Mouse (Mus musculus) MEL (cell line): ENCODE measurements around the gene Sqor.

Experiments used
- CHD1 ChIP-seq: IDR thresholded peaks from 2 replicates; pipeline ENCODE4 v1.6.1; 2012; ENCODE audit warnings: low read depth, mild to moderate bottlenecking, inconsistent platforms, low read length, improper control_type of control experiment
- CTCF ChIP-seq, 3 experiments: IDR thresholded peaks in 2 of 3; conservative IDR thresholded peaks in 1 of 3; 2 replicates each; pipeline ENCODE4 v1.5.1; 2011 to 2012; ENCODE audit warnings: low read length in 3 of 3, low read depth in 2 of 3, mild to moderate bottlenecking in 2 of 3, improper control_type of control experiment in 1 of 3, inconsistent platforms in 1 of 3, mixed read lengths in 1 of 3, moderate library complexity in 1 of 3; ENCODE audit not compliant: control insufficient read depth in 1 of 3, insufficient read depth in 1 of 3, poor library complexity in 1 of 3, severe bottlenecking in 1 of 3
- E2F4 ChIP-seq: IDR thresholded peaks from 2 replicates; pipeline ENCODE4 v1.6.1; 2011; ENCODE audit warnings: low read depth, low read length, improper control_type of control experiment, borderline replicate concordance
- ETS1 ChIP-seq: IDR thresholded peaks from 2 replicates; pipeline ENCODE4 v1.6.1; 2012; ENCODE audit warnings: low read depth, mild to moderate bottlenecking, inconsistent platforms, low read length, improper control_type of control experiment, moderate library complexity
- GATA1 ChIP-seq: IDR thresholded peaks from 2 replicates; pipeline ENCODE4 v1.6.1; 2011; ENCODE audit warnings: low read depth, low read length, improper control_type of control experiment
- KAT2A ChIP-seq: conservative IDR thresholded peaks from 2 replicates; pipeline ENCODE4 v1.6.1; 2012; ENCODE audit warnings: low read depth, low read length, improper control_type of control experiment, inconsistent platforms
- MAX ChIP-seq: IDR thresholded peaks from 2 replicates; pipeline ENCODE4 v1.6.1; 2011; ENCODE audit warnings: low read length, improper control_type of control experiment
- MYC ChIP-seq: IDR thresholded peaks from 2 replicates; pipeline ENCODE4 v1.6.1; 2011; ENCODE audit warnings: low read depth, mild to moderate bottlenecking, low read length, improper control_type of control experiment, moderate library complexity
- NRF1 ChIP-seq: IDR thresholded peaks from 2 replicates; pipeline ENCODE4 v1.6.1; 2014; ENCODE audit warnings: low read depth, mild to moderate bottlenecking, inconsistent platforms, low read length, improper control_type of control experiment, moderate library complexity; ENCODE audit not compliant: poor library complexity, insufficient read depth, severe bottlenecking
- POLR2A ChIP-seq, 2 experiments: IDR thresholded peaks; 2 replicates each; pipeline ENCODE4 v1.6.1; 2011 to 2012; ENCODE audit warnings: low read length in 2 of 2, mild to moderate bottlenecking in 2 of 2, control low read depth in 1 of 2, improper control_type of control experiment in 1 of 2, low read depth in 1 of 2, moderate library complexity in 1 of 2; ENCODE audit not compliant: control insufficient read depth in 1 of 2, insufficient read depth in 1 of 2, poor library complexity in 1 of 2
- POLR2AphosphoS5 ChIP-seq: IDR thresholded peaks from 2 replicates; pipeline ENCODE4 v1.6.1; 2012; ENCODE audit warnings: low read depth, borderline replicate concordance, mild to moderate bottlenecking, inconsistent platforms, low read length, moderate library complexity, mixed read lengths
- USF1 ChIP-seq: IDR thresholded peaks from 2 replicates; pipeline ENCODE4 v1.6.1; 2014; ENCODE audit warnings: low read depth, mild to moderate bottlenecking, inconsistent platforms, low read length, improper control_type of control experiment, moderate library complexity
- ZNF384 ChIP-seq: IDR thresholded peaks from 2 replicates; pipeline ENCODE4 v1.6.1; 2012; ENCODE audit warnings: low read depth, mild to moderate bottlenecking, inconsistent platforms, low read length, improper control_type of control experiment

- no peak for TF ChIP-seq KAT2A
- no peak for TF ChIP-seq POLR2A (IDR thresholded peaks at IDR 0.05; ENCODE audit: control insufficient read depth in 1 of 2, insufficient read depth in 1 of 2, low read depth in 1 of 2, low read length in 2 of 2, poor library complexity in 1 of 2)
- no peak for TF ChIP-seq CTCF (IDR thresholded peaks at IDR 0.05 in 2 of 3, conservative IDR thresholded peaks at IDR 0.05 in 1 of 3; ENCODE audit: control insufficient read depth in 1 of 3, insufficient read depth in 1 of 3, low read depth in 2 of 3, low read length in 3 of 3, poor library complexity in 1 of 3, severe bottlenecking in 1 of 3)
- no peak for TF ChIP-seq POLR2AphosphoS5
- no peak for TF ChIP-seq ETS1
- no peak for TF ChIP-seq MAX
- no peak for TF ChIP-seq MYC
- no peak for TF ChIP-seq CHD1
- no peak for TF ChIP-seq GATA1
- no peak for TF ChIP-seq USF1
- no peak for TF ChIP-seq ZNF384
- no peak for TF ChIP-seq NRF1
- no peak for TF ChIP-seq E2F4
Measured at GRCm38 (mm10) chr2:122809027-122809426, 44.0 kb downstream of the Sqor start.
